Mouse (Mus musculus): ENCODE data around the gene Ubash3b.

GRCm38 (mm10) chr9:41118065-41118464 lies 43.4 kb downstream of the Ubash3b start:
- TF ChIP-seq GATA1 (IDR thresholded peaks at IDR 0.05; ENCODE audit: borderline replicate concordance, low read length): no peak
- no peak for TF ChIP-seq FLI1 (IDR thresholded peaks at IDR 0.05; ENCODE audit: low read length)

Measured in megakaryocyte, embryonic 14.5 days (primary cell).